Mouse (Mus musculus) adrenal gland, adult 2 months (tissue): ENCODE results near the gene Gm12184. TPM values are rescaled to one million over a fixed set of nuclear protein-coding genes. Genes with fewer than 3 reads are reported as not detected.
A peak's percentile ranks its signal among the peaks of the same experiment; 100 is the strongest.
"Not testable (repeated sequence)": the region's sequence is repeated elsewhere in the genome, so short reads cannot be mapped to it uniquely, and the experiment has no call there.

Experiments used
- DNase-seq: peaks from one replicate; pipeline ENCODE4 v3.0.0; 2021
- polyA plus RNA-seq: library from polyadenylated mRNA; depleted of rRNA; stranded (reverse); fragments of >200 nt; gene quantifications from 2 replicates; pipeline ENCODE4 v1.2.3, GENCODE M21; 2012
- total RNA-seq, 2 experiments: library from RNA; stranded (reverse); gene quantifications; 2 replicates each; pipeline ENCODE4 v1.2.3; 2021

Gm12184 gene
- total and polyA plus RNA-seq, 3 experiments: 1.8 to 10.5 (median 6.2) TPM

DNA sequence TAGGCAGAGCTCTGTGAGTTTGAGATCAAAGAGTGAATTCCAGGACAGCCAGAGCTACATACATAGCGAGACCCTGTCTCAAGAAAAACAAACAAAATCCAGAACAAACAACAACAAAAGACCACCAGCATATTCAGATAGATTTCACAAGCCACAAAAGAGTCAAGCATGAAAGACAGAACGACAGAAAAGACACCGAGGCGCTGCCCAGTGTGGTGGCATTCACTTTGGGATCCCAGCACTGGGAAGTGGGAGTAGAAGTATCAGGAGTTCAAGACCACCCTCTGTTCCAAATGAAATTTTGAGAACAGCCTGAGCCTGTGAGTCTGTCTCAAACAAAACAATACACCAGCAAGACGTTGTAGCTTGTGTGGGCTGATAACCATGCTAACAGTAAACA, 20.4 kb upstream of the Gm12184 start:
- DNase-seq: no peak

DNA sequence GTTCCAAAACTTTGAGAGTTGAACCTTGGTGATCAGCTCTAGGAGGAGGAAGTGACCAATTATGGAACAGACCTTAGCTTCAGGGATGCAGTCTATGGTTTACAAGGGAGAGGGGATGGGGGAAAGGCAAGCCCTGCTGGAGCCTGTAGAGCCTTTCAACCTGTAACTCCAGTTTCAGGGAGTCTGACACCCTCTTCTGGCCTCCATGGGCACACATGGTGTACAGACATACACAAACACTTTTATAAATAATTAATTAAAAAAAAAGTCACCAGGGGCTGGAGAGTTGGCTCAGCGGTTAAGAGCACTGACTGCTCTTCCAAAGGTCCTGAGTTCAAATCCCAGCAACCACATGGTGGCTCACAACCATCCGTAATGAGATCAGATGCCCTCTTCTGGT, 19.9 kb upstream of the Gm12184 start:
- DNase-seq: not testable (repeated sequence)

DNA sequence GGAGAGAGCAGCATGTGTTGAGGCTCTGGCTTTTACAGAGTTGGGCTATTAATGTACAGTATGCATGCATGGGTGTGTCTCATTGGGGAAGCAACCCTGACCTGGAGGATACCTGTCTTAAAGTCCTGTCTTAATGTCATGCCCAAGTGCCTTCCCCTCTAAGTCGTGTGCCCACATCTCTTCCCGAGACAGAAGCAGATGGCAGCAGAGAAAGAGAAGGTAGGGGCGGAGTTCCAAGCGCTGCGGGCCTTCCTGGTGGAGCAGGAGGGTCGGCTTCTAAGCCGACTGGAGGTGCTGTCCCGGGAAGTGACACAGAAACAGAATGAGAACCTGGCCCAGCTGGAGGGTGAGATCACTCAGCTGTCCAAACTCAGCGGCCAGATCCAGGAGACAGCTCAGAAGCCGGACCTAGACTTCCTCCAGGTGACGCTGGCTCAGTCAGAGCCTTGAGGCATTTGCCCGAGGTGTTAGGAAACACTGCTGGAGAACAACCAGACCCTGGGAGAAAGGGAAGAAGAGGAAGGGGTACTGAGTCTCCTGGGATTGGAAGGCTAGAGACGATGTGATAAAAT, 18.9 kb upstream of the Gm12184 start:
- no peak for DNase-seq

DNA sequence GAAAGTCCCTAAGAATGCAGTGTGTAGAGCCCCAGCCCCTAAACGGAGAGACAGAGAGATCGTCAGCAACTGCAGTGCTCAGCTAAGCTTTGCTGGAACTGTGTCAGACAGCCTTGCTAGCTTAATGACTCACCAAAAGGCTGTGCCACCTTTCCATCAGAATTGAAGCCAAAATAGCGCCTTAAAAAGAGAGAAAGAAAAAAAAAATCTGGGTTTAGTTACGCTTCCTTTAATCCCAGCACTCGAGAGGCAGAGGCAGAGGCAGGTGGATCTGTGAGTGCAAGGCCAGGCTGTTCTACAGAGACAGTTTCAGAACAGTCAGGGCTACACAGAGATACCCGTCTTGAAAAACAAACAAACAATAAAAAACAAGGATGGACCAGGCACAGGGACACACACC, 17.9 kb upstream of the Gm12184 start:
- DNase-seq: peak; percentile 63

DNA sequence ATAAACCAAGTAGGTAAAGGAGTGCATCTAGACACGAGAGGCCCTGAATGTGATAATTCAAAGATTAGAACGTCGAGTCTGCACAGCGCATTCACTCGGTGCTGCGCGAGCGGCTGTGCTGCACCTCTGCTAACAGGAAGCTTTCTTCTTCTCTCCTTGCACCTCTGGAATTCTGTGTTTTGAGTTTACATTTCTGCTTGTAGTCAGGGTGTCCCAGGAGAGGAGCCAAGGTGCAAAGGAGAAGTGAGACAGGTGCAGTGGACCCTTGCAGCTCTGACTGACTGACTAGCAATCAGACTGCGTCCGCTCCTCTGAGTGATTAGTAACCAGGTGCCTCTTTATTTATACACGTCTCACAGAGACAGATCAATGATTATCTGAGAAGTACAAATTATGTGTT, 16.7 kb upstream of the Gm12184 start:
- no peak for DNase-seq

DNA sequence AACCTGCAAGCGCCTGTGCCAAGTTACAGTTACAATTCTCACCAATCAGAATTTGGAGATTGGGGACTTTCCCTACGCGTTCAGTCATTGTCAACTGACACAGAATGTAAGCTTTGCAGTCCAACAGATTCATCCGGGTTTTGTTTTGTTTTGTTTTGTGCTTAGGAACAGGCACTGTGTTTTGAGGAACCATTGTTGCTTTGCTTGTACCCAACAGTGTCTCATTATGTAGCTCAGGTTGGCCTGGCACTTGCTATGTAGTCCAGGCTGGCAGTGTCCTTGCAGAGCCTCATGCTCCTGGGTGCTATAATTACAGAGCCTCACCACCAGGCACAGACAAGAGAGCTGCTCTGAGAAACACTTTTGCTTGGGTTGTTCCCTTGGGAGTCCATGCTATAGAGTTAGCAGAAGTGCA, 15.9 kb upstream of the Gm12184 start:
- no peak for DNase-seq

DNA sequence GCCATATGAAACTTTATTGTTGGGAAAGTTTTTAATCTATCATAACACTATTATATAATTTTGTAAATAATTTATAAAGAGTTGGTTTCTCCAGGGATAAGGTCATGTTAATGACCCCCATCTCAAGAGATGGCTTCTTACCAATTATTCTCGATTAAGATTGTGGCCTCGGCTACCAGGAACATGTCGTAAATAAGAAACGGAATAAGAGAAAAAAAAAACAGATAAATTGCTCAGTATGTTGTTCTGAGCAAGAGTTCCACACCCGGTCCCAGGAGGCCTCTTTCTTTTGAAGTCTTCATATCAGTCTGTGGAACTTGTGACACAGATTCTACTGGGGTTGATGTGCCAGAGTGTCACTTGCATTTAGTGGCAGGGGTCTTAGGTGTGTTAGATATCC, 14.8 kb upstream of the Gm12184 start:
- no peak for DNase-seq

DNA sequence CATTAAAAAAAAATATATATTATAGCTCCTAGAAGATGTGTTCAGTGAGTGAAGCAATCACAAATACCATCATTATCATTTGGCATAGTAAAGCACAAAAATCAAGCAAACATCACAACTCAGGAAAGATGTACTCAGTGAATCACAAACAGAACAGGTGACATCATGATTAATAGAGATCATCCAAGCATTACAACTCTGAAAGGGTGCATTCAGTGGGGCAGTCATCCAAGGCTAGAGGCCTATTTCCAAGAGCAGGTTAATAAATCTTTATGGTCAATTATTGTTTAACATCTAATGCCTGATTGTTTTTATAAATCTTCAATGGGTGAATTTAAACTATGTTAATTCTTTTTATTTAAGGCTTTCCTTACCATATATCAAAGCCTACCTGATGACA, 14.3 kb upstream of the Gm12184 start:
- no peak for DNase-seq

DNA sequence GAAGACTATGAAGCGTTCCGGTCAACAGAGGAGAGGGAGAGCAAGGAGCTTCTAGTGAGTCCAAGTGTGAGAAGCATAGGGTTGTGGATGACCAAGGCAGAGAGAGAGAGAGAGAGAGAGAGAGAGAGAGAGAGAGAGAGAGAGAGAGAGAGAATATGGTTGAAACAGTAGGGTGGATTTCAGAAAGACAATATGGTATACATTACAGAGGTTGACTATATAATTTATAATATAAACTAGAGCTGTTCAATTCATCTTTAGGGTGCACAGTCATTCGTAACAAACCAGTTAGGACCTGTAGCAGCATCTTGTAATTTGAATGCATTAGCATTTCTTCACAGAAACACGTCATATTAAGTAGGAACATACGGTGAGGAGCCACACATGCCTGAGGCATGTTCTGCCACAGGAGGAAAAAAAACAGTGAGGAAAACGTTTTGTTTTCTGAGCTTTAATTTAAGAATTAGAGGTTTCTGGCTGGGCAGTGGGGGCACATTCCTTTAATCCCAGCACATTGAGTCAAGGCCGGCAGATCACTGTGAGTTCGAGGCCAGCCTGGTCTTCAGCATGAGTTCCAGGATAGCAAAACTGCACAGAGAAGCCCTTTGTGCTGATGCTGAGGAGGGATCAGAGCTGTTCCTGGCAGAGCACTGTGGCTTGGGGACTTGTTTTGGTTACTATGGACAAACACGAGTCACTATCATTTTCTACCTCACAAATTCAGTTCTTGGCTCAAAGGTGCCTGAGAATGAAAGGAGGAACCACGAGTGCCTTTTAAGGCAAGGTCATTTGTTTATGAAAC, 12.6 kb upstream of the Gm12184 start:
- no peak for DNase-seq

DNA sequence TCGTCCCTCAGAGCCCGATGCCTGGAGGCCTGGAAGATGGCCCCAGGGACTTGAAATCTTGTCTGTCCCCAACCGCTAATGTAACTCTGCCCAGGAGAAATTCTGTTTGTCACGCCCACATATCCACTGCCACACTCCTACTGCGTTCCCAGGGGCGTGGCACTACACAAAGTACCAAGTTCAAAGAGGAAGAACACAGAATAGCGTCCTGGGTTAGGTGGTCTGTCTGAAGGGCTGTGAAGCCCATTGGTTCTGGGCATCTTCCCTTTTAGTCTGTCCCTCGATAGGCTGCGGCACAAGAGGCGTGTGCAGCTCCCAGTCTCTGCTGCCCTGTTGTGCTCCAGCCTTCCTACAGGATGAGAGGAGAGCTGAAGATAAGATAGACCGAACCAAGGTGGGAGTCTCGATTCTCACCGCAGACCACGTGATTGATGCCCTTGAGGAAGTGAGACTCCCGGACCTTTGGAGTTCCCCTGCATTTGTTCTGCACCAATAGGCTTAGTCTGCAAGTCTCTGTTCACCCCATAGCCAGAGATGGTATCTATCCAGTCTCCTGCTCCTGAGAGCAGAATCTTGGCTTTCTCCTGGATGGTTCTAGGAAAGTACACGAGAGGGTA, 11.8 kb upstream of the Gm12184 start:
- no peak for DNase-seq

DNA sequence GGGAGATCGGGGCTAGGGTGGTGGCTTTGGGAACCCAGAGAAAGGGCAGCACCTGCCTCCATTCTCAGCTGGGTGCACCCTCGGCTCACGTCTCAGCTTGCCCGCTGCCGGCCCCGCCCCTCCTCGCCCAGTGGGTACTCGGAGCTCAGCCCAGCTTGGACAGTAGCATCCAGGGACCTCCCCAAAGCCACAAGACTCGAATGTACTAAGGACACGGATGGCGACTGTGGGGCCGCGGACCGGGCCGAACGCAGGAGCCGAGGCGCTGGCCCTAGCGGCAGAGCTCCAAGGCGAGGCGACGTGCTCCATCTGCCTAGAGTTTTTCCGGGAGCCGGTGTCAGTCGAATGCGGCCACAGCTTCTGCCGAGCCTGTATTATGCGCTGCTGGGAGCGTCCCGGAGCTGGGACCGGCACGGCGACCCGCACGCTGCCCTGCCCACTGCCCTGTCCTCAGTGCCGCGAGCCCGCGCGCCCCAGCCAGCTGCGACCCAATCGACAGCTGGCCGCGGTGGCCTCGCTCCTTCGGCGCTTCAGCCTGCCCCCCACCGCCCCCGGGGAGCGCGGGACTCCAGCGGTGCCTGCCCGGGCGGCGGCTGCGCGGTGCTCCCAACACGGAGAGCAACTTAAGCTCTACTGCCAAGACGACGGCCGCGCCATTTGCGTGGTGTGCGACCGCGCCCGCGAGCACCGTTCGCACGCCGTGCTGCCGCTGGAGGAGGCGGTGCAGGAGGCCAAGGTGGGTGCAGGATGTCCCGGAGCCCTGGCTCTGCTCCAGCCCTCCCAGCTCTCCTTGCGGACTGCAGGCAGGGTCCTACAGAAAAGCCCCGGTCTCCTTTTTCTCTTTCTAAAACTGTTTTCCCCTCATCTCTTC, 11.1 kb upstream of the Gm12184 start:
- peak; percentile 91 for DNase-seq

DNA sequence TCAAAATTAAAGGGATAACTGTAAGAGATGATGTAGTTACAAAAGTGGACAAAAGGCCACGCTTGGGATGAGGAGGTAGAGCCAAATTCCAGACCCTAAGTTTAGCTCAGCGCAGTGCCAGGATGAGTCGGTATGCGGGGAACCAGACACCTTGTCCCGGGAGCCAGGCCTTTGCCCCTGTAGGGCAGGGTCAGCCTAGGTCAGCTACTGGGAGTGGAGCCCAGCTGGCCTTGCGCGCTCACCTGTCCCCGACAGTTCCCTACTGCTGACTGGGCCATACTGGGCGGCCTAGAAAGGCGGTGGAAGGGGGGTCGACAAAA, 10.5 kb upstream of the Gm12184 start:
- DNase-seq: no peak

DNA sequence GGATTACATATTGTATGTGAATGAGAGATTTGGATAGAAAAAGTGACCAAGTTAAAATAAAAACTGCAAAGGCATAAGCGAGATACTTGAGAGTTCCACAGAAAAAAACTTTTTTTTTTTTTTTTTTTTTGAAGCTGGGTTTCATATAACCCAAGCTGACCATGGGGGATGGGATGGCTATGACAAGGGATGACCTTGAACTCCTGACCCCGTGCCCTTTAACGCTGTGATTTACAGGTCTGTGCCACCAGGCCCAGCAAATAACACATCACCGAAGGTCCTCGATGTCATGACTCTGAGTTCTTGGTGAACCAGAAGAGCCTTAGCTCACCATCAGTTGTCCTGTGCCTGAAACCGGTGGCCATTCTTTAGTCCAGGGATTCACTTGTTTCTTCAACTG, 9.5 kb upstream of the Gm12184 start:
- no peak for DNase-seq

DNA sequence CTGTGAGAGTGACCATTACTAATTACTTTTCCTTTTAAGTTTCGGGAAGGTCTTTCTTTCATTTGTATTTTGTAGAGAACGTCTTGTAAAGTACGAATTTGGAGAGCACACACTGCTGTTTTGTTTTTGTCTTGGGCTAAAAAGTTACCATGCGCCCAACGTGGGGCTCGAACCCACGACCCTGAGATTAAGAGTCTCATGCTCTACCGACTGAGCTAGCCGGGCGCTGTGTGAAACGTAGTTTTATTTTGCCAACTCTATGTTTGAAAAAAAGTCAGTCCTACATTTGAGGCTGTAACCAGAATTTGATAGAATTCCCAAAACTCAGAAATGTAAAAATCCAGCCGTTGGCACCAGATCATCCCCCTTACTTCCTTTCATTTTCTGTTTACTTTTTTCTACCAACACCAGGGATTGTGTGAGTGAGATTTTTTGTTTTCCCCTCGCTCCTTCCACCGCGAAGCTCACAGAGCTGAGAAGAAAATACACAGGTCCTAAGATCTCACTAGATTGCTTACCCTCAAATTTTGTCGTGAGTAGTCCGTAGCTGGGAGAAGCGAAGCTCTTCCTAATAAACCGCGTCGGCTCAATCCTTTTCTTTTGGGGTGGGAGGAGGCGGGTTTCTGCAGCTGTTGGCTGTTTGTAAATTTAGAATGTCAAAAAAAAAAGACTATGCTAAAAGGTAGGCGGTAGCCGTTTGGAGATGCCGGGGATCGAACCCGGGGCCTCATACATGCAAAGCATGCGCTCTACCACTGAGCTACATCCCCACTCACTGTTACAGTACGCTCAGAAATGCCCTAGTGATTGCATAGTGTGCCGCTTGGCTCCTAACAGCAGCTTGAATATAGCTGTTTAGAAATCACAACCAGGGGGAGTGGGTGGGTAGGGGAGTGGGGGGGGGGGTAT, 7.5 kb upstream of the Gm12184 start:
- peak; percentile 93 for DNase-seq

DNA sequence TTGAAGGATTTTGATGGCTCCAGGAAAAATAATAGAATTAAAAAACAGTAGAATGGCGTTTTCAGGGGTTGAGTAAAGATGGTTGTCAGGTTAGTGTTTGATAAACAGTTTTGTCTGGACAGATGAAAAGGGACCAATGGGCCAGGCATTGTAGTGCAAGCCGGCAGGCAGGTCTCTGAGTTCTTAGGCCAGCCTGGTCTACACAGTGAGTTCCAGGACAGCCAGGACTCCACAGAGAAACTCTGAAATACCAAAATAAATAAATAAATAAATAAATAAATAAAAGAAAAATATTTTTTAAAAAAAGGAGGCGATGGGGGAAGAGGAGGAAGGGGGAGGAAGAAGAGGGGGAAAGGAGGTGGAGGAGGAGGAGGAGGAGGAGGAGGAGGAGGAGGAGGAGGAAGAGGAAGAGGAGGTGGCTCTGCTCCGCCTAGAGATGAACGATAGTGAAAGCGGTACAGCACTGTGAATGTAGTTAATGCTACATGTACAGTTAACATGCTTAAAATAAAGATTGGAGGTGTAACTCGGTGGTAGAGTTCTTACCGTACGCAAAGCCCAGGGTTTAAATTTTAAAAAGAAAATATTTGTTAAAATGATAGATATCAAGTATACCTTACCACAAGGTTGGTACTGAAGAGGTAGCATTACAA, 6.7 kb upstream of the Gm12184 start:
- DNase-seq: no peak

DNA sequence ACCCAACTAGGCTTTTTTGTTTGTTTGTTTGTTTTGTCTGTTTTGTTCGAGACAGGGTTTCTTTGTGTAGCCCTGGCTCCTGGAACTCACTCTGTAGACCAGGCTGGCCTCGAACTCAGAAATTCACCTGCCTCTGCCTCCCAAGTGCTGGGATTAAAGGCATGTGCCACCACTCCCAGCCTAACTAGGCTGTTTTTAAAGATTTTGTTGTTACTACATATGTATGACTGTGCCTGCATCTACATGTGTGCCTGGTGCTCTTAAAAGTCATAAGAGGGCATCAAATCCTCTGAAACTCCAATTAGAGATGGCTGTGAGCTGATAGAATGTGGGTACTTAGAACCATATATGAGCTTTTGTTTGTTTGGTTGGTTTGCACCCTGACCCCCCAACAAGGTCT, 4.8 kb upstream of the Gm12184 start:
- no peak for DNase-seq

DNA sequence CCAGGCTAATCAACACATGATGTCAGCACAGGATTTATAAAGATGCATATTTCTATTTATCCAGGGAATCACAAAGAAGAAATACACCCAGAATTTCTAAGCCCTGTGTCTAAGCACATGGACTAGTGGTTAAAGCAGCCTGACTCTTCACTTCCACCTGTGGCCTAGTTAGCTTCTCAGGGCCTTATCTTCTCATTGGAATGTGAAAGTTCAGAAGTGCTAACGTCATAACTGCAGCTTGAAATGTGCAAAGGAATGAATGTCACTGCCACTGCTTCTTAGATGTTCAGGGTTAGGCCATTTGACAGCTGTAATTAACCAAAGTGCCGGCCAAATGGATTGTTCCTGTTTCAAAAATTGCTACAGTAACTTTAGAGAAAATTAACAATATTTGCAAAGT, 3.8 kb upstream of the Gm12184 start:
- DNase-seq: no peak

DNA sequence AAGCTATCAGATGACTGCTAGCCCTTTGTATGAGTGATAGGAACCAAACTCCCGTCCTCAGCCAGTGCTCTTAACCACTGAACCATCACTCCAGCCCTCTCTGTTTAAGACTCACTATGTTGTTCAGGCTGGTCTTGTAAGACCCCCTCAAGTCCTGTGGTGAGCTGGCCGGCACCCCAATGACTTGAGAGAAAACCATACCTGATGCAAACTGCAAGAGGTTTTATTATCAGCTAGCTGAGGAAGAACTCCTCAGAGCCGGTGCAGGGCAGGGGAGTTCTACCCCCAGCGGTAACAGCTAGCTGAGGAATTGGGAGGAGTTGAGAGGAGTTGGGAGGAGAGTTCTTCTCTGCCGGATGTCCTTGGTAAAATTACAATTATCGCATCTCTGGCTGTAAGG, 1.5 kb upstream of the Gm12184 start:
- DNase-seq: no peak

DNA sequence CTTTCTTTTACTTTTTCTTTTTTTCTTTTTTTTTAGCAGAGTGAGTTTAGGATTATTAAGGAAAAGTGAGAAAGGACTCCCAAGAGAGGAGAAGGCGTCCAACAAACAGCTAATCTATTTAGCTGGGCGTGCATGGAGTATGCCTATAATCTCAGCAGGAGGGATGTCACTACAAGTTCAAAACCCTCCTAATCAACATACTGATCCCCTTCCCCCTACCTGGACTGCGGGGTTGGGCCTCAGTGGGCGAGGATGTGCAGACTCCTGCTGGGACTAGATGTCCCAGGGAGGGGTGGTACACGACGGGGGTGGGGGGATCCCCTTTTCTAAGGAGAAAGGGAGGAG, 269 bp upstream of the Gm12184 start:
- no peak for DNase-seq

DNA sequence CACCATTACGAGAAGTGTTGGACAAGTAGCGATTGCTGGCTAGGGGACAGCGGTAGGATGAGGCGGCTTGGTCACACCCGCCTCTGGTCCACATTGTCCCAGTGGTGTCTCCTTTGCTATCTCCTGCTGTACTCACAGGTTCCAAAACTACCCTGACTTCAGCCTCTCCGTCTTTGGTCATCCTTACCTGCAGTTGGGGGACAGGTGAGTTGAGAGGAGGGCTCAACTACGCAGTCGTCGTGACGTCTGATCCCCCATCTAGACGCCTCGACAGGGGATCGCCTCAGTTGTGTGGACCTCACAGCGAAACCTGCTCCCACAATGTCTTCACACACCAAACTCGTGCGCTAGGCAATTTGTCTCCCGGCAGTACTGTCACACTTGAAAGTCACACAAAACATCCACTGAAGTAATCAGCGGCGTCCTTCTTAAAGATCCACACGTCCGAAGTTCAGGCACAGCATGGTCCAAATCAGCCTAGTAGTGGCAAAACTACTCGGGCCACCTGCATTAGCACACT, 2.1 kb downstream of the Gm12184 start:
- DNase-seq: peak; percentile 31

DNA sequence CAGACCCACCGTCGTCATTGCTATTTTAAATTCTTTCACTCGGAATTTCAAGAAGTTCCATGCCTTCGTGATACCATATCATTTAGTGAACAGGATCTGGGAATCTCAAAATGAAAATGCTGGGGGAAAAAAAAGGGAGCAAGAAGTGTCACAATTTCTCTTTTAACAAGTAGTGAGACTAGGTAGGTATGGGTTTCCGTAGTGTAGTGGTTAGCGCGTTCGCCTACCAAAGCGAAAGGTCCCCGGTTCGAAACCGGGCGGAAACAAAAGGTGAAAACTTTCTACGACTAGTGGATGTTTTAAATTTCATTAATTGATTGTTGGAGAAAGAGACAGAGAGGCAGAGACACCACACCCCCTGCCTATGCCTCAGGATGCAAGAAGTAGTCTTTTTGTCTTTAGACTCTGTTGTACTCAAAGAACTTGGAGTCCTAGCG, 2.9 kb downstream of the Gm12184 start:
- DNase-seq: peak; percentile 77
